Mouse (Mus musculus) 3134 (cell line): ENCODE measurements at regions not wholly inside any gene's neighbourhood (a gene's known extent, or its start where the extent isn't known, plus 50 kb on each side); places are given as distances from the start of the nearest gene placed in this dataset.

Experiments used
- DNase-seq: peaks from one replicate; pipeline ENCODE4 v3.0.0-alpha.2; 2011; ENCODE audit warnings: low spot score; ENCODE audit not compliant: insufficient read length; ENCODE audit errors: extremely low read depth

DNA sequence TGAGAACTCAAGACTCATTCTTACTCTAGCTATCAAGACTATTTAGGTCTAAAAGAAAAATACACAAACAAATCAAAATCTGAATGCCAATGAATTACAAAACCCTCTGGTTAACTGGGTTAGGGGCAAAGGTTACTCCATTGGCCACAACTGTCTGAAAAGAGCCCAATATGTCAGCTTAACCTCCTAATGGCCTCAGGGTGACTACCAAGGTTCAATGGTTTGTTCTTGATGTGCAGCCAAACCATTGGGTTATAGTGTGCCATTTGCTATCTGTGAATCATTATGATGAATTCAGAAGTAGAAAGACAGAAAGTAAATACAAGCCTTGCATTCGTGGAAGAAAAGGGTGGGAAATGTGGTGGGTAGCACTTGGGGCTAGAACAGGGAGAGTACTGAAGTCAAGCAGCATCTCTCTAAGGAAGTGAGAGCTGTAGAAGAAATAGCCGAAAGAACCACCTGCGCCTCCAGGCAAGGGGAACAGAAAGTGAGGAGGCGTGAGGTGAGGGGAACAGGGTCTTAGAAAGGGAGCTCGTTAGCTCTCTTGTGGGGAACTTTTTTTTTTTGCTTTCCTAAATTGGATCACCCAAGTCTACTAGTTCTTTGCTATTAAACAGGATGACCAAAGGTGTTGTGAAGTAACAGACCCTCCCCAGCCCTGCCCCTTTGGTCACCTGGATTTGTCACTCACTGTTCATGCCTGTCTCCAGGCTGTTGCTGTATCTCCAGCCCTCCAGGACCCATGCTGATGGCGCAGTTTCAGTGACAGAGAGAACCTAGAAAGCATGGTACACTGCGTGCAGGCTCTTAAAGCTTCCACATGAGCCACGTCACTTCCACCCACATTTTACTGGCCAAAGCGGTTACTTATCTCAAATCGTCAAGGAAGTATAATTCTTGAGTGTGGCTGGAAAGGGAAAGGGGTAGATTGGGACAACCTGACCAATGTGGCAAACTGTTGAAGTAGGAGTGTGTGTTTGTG, 204.1 kb upstream of the Tet2 start:
- DNase-seq, result no peak

GRCm38 (mm10) chr3:133750061-133750460, 205.1 kb upstream of the Tet2 start:
- no peak for DNase-seq

DNA sequence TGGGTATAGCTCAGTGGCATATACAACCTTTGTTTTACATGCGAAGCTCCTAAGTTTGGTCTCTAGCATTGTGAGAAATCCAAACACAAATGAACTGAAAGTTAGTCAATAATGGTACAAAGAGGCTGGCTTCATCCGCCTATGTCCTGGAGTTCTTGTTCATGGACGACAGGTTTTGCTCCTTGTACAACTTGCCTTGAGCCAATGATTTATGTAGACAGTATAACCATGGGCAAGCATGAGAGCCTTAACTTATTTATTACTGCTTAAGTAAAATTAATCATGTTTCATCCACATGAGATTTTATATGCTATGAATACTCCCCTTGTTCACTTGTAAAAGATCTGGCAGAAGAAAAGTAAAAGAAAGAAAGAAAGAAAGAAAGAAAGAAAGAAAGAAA, 205.7 kb upstream of the Tet2 start:
- no peak for DNase-seq

DNA sequence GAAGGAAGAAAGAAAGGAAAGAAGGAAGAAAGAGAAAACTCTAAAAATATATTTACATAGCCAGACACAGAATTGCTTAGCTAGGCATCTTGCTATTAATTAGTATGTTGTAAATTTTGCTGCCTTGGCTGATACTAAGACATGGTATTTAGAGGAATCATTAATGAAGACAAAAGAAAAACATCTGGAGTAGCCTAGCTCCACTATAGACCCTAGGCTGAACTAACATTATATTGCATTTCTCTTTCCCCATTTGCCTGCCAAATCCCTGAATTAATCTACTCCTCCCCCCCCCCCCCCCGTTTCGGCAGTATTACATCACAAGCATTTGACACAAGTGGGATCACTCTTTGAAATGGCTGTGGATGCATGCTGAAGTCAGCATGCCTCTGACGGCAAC, 206.1 kb upstream of the Tet2 start:
- no peak for DNase-seq

- no peak for DNase-seq
Measured at GRCm38 (mm10) chr3:133751565-133751964, 206.6 kb upstream of the Tet2 start.

- no peak for DNase-seq
Measured at GRCm38 (mm10) chr3:133753041-133753440, 208.1 kb upstream of the Tet2 start.

- no peak for DNase-seq
Measured at GRCm38 (mm10) chr3:133754006-133754910, 209.3 kb upstream of the Tet2 start.

DNA sequence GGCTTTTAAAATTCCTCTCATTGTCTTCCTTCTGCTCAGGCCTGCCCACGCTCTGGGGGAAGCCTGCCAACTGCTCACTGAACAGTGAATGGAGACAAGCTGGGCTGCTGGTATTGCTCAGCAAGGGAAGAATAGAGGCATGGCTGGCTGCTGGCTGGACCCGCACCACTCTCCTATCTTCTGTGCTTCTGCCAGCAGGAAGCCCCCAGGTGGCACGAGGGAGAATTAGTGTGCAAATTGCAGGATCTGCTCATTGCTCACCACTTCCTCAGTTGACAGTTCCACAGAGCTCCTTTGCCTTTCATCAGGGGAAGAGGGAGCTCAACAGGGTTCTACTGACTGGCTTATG, 209.9 kb upstream of the Tet2 start:
- DNase-seq, result no peak

DNA sequence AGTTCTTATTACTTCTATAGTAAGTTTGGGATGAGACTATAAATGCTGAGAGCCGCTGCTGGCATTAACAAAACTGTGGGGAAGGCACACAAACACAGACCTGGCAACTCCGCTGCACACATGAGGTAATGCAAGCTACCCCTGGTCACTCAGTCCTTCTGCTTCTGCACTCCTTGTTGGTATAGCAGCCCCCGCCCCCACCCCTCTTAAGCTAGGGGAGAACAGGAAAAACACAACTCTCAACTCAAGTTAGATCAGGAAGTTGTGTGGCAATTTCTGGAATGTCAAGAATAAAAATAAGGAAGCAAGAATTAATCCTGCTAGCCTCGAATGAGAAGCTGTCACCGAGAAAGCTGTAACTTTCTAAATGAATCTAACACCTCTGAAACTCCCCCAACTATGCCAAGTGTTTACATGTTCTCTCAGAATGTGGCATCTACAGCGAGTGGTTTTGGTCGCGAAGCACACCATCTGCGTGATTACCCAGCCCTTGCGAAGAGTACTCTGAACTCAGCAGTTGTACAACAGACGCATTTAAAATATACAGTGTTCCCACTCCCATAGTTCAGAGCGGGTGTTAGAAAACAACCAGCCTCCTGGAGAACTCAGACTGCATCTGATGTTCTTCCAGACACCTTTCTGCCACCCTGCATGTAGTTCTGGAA, 212.9 kb upstream of the Tet2 start:
- no peak for DNase-seq

- DNase-seq, result no peak
Measured at GRCm38 (mm10) chr3:133758421-133758820, 213.5 kb upstream of the Tet2 start.

DNA sequence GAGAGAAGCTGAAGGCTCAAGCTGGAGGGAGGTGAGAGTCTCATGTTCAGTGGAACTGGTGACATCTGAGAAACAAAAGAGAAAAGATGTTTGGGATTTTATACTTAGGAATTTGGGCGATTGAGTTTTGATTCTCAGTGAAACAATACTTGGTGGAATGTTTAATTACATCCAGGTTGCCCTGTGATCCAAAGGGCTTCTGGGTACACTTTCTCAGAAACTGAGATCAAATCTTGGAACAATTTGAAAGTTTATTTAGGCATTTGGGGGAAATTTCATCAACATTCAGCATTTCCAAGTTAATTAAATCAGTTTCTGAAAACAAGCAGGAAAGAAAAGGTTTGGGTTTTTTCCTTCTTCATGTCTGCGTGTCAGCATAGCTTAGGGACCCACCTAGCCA, 214.7 kb upstream of the Tet2 start:
- no peak for DNase-seq

GRCm38 (mm10) chr3:133760221-133760620, 215.3 kb upstream of the Tet2 start:
- DNase-seq, result no peak

DNA sequence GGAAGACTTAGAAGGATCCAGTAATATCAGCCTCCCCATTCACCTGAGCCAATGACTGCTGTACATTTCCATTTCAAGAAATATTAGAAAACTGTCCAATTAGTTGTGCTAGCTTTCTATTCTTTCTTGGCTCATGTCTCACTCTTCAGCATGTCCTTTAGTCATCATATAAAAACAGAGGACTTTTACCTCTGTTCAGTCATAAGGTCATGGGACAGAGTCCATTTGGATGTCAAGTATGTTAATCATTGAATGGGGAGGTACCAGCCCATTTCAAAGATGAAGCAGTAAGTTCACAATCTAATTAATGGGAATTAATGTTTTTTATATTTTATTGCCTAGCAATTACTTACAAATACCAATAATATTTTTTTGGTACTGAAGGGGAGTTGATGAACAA, 218.8 kb upstream of the Tet2 start:
- DNase-seq, result no peak

DNA sequence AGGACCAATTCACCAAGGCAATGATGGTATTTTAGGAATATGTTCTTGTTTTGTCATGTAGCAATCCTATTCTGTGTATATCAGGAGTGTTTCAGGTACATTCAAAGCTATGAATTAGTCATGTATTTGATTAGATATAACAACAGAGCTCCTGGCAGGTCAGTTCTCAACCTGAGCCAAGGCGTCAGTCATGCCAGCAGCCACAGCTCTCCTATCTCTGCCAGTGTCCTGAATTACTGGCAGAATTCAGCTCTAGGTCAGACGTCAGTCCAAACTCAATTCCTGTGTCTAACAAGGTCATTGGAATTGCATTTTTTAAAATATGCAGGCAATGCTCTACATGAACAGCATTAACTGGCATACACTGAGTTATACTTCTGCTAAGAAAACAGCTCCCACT, 228.6 kb upstream of the Tet2 start:
- no peak for DNase-seq

DNA sequence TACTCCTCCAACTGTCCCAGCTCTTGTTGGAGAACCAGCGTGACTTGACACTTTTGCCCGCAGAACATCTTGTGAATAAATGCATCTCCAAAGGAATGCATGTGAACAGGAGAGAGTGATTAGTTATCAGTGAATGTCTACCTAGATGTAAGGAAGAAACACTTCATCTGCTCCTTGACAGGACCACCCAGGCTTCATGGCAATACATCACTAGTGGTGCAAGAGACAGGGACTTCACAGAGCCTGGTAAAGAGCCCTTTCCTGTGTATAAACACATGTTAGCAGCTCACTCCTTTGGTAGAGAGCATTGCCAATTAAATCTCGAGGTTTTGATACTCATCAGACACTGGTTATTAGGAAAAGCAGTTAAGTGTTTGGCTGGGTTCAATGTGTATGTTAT, 229.3 kb upstream of the Tet2 start:
- no peak for DNase-seq

GRCm38 (mm10) chr3:133776013-133776412, 231.1 kb upstream of the Tet2 start:
- no peak for DNase-seq

- no peak for DNase-seq
Measured at GRCm38 (mm10) chr3:133779161-133779789, 234.3 kb upstream of the Tet2 start.

DNA sequence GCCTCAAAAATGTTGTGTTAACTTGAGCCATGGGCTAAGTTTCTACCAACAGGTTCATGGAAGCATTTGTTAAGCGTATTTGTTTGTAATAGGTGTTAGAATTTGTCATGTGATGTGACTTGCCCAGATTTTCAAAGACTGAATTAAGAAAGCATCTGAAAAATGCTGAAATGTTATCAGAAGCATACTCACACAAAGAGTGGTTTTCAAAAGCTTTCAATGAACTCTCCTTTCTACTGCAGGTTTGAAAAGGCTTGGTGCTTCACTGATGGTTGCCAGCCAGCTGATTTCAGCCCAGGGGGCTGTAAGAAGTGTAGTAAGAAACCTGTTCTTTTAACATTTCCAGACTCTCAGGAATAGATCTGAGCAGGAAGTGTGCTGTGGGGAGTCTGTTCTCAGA, 238.1 kb upstream of the Tet2 start:
- DNase-seq, result no peak

DNA sequence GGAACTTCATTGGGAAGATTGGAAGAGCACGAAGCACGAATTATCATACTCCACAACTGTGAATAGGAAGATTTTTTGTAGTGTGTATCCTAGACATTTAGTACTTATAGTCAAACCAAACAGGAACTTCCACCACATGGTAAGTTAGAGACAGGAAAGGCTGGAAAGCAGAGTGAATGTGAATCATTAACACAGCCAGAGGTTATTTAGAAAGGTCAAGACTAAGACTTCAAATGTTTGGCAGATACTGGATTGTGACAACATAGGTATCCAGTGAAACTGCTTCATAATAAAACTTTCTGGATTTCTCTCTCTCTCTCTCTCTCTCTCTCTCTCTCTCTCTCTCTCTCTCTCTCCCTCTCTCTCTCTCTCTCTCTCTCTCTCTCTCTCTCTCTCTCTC, 246.4 kb upstream of the Tet2 start:
- no peak for DNase-seq

DNA sequence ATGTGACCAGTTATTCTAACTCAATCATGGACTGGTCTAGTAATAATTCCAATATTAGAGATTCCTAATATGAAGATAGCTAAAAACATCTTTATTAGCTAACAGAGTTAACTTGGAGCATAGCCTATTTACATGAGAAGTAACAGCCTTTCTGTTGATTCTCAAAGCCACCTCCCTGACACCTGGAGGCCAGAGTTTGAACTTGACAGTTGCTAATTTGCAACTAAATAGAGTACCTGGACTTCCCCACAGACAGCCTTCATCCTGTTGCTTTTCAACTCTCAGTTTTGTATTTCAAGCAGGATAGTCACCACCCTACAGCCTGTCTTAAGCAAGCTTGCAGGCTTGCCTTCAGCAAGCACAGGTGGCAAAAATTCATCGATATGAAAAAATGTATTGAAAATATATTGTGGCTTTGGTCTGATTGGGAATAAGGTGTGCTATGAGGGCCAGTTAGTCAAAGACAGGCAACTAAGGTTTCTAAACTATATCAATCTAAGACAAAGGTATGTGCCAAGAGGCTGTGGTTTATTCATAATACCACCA, 264.1 kb upstream of the Tet2 start:
- DNase-seq, result no peak
